Mouse (Mus musculus): ENCODE measurements around the gene Naif1.

The Naif1 gene

DNA sequence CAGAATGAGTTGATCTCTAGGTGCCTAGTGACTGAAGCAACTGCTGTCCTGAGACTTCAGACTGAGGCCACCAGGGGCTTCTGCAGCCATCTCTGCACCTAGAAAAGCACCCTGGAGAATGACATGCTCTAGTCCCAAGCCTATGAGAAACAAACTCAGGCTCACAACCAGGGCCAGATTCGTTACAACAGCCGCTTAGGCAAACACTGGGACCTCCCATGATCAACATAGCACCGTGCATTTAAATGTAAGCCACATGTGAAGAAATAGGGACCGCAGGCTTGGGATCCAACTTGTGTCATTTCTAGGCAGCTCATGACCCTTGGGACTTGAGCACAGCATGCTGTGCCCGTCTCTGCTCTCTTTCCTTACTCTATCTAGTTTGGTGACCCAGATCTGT, 22.5 kb upstream of the Naif1 start:
- no peak for DNase-seq (ENCODE audit: low spot score in 2 of 2)

DNA sequence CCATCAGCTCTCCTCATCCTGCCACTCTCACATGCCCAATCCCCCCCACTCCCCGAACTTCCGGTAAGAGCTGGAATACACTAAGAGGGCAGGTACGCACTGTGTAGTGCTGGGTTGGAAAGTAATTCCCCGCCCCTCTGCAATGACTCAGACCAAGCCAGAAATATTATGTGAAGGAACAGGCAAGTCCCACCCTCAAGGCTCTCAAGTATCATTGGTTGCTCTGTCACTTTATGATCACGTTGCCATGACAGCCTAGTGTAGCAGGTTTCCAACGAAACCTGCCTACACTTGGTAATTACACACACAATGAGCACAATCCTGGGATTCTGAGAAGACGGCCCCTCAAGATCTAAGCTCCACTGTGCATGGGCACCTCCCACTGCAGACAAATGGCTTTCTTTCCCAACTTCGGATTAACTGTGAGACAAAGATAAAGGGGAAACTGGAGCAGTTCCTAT, 22.0 kb upstream of the Naif1 start:
- DNase-seq (ENCODE audit: low spot score in 2 of 2): peak; percentile 64 to 81

- DNase-seq (ENCODE audit: low spot score in 2 of 2): no peak
These were observed 20.9 kb upstream of the Naif1 start for GRCm38 (mm10) chr2:32429215-32429891.

DNA sequence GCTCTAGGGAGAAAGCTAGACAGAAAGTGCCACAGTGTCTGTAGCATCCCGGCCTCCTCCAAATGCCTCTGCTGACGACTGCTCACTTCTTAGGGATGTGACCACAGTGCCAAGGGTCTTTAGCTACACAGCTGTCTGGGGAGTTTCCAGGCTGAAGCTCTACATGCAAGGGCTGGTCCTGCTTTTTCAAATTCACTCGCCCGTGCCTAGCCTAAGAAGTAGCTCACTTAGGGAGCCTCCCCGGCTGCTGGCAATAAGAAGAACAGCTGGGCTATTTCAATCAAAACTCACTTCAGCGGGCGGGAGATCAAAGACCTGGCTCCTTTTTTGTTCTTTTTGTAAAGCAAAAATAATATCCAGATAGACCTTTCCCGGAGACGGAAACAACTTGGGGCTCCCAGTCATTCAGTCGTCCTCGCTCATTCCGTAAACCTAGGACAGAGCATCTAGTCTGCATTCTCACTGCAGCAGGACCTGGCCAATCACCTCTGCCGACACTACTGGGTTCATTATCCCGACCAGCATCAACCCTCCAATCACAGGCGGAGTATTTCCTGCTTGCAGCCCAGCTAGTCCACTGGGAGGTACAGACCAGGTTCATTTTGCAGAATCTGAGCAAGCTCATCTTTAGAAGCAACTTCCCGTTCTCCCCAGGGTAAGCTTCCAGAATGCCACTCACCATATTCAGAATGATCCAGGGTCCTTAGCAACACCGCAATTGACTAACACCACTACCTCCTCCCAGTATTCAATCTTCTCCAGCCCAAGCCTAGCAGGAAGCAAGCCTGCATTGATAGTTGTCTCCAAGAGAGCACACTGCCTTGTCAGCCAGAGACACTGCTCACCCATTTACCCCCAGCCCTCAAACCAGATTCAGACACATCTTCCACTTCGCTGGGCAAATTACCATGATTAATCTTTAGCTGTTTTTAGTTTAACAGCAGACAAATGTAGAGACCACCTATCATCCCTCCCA, 19.3 kb upstream of the Naif1 start:
- DNase-seq (ENCODE audit: low spot score in 2 of 2): peak; percentile 84 to 93

DNA sequence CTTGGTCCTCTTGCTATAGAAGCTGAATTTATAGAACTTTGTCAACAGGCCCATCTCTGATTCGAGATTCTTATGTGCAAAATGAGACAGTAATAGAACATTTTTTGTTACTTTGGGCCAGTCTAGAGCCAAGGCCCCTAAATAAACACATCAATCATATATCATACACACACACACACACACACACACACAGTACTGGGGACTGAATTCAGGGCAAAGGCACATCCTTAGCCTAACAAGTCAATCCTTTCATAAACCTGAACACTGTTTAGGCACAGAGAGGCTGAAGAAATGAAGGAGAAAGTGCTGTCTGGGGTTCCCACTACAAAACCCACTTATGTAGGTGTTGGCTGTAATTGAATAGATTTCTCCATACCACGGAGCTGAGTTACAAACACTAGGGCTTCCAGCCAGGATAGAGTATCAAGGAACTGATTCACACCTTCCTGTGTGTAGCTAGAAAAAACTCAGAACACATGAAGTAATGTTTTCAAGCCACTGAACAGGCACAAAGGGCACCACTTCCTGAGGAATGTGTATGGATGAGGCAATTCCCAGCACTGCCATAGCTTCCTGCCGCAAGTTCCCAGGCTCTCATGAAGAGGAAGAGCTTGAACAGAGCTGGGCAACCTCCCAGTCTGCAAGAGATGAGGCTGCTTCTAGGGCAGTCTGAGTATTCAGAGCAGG, 13.4 kb upstream of the Naif1 start:
- no peak for DNase-seq (ENCODE audit: low spot score in 2 of 2)

DNA sequence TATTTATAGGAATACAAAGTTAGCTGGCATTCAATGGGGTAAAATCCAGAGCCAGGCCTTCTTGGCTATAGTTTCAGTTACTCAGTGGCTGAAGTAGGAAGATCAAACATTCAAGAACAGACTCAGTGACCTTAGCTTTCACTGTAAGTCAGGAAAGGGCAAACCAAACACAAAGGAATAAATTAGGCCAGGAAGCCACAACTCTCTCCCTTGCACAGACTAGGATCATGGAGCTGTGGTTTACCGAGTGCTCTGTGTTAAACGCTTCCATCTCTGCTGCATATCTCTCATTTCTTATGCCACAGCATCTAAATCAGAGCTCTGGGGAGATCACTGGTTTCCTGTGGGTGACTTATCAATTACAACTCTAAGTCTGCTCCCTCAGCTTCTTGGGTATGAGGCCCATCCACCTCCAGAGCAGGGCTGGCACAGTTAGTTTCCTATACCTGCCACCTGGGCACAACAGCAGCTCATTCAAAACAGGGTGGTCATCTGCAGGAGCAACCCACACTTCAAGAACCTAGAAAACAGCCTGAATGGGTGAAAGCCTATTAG, 12.6 kb upstream of the Naif1 start:
- no peak for DNase-seq (ENCODE audit: low spot score in 2 of 2)

DNA sequence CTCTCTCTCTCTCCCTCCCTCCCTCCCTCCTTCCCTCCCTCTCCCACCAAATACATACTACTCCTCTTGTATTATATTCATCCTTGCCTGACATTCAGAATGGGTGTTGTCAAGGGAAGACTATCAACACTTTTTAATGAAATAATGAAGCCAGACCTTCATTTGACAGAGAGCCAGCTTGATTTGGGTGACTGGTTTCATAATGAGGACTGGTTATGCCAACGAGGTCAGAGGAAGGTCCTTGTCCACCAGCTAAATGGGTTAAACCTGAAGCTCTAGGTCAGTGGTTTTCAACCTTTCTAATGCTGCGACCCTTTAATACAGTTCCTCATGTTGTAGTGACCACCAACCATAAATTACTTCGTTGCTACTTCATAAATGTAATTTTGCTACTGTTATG, 11.5 kb upstream of the Naif1 start:
- no peak for DNase-seq (ENCODE audit: low spot score in 2 of 2)

DNA sequence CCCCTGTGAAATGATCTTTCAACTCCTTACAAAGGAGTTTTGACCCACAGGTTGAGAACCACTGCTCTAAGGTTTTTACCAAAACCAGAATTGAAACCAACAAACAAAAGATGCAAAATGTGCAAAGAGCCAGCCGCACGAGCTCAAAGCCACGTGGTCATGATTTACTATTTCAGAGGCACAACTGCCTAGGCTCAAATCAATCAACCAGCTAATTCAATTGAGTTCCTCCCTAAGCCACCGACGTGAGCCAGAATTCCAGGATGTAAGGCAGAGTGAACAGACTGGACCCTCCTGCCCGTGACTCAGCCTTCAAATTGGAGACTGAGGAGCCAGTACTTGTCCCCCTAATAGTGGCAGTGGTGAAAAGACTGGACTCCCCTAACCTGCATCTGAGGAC, 11.1 kb upstream of the Naif1 start:
- no peak for DNase-seq (ENCODE audit: low spot score in 2 of 2)

DNA sequence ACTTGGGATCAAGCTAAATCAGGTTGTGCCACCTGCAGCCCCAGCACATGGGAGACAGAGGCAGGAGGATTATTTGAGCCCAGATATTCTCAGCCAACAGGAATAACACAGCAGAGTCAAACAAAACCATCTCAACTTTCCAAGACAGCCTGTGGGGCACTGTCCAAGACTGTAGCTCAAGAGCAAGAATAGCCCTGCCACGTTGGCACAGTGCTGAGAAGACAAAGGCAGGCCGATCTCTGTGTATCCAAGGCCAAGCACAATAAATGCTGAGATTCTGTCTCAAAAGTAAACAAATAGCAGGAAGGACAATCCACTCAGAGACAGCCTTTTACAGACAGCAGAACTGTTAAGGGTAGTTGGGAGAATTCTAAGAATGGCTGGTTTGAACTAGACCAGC, 10.1 kb upstream of the Naif1 start:
- DNase-seq (ENCODE audit: low spot score in 2 of 2): no peak

GRCm38 (mm10) chr2:32440632-32441031, 9.6 kb upstream of the Naif1 start:
- DNase-seq (ENCODE audit: low spot score in 2 of 2): no peak

DNA sequence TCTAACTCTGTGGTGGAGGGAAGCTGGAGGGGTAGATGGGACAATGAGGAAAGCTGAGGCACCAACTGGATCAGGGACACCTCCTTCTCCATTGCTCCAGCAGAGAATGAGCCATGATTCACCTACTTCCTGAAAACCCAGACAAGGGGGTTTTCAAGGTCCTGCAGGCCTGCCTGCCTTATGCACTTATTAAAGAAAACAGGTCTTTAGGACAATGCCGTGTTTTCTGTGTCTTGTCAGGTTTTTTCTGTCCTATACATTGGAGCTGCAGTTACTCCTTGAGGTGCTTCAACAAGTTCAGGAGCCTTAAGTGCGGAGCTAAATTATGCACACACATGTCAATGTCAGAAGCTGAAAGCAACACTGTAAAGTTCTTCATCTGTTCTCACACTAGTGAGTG, 8.7 kb upstream of the Naif1 start:
- no peak for DNase-seq (ENCODE audit: low spot score in 2 of 2)

DNA sequence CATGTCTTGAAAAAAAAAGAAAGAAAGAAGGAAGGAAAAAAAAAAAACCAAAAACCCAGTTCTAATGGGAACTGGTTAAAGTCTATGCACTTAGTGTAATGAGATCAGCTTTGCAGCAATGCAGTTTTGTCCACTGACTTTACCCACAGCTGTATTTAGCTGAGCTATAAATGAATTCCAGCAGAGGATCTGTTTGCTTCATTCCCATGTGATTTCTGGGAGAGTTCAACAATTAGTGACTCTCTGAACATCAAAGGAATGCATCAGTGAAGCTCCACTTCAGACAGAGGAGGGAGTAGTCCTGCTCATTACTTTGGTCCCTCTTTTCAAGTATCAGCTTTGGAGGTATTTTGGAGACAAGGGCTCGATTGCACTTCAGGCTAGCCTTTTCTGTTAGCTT, 4.7 kb upstream of the Naif1 start:
- DNase-seq (ENCODE audit: low spot score in 2 of 2): no peak

- DNase-seq (ENCODE audit: low spot score in 2 of 2): peak; percentile 23 to 58
These were observed 2.9 kb upstream of the Naif1 start for GRCm38 (mm10) chr2:32447264-32447936.

- DNase-seq (ENCODE audit: low spot score in 2 of 2): no peak
These were observed 1.8 kb upstream of the Naif1 start for GRCm38 (mm10) chr2:32448480-32448879.

GRCm38 (mm10) chr2:32450881-32451844, 906 bp downstream of the Naif1 start, which contains the start of gene Slc25a25:
TSS of gene Slc25a25 (minus strand) at chr2:32451445.
- peak; percentile 96 to 97 for DNase-seq (ENCODE audit: low spot score in 2 of 2)

DNA sequence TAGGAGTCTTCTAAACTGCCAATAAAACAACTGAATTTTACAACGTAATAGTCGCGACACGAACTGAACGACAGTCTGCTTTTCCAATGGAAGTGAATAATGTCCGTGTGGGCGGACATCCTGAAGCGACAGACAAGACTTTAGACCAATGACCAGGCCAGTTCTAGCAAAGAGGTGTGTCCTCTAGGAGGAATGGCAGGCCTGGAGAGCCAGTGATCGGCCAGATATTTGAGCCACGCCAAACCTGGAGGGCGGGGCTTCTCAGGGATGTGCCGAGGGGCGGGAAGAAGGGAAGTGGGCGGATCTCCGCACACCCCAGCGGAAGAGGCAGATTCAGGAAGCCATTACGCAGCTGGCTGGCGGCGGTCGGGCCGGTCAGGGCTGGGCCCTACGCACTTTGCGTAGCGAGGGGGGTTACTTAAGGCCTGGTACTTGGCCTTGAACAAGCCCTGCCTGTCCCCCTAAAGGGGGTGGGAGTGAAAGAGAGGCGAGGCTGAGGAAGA, 1.7 kb downstream of the Naif1 start:
- DNase-seq (ENCODE audit: low spot score in 2 of 2): peak; percentile 98 to 99

GRCm38 (mm10) chr2:32452441-32452971, 2.2 kb downstream of the Naif1 start:
- DNase-seq (ENCODE audit: low spot score in 2 of 2): peak; percentile 16 to 22

- no peak for DNase-seq (ENCODE audit: low spot score in 2 of 2)
These were observed 3.5 kb downstream of the Naif1 start for GRCm38 (mm10) chr2:32453641-32454303.

GRCm38 (mm10) chr2:32454633-32455032, 4.4 kb downstream of the Naif1 start:
- no peak for DNase-seq (ENCODE audit: low spot score in 2 of 2)
